Mouse (Mus musculus) olfactory bulb, adult 2 months (tissue): ENCODE measurements at regions not wholly inside any gene's neighbourhood (a gene's known extent, or its start where the extent isn't known, plus 50 kb on each side); places are given as distances from the start of the nearest gene placed in this dataset.

ENCODE experiments used
- H3K27ac ChIP-seq: fragments of 200-500 bp; 2 replicates; pipeline ENCODE4 v1.5.1; 2012; ENCODE audit warnings: low read depth, low read length; ENCODE audit not compliant: insufficient read depth
- H3K4me1 ChIP-seq: fragments of 200-500 bp; 2 replicates; pipeline ENCODE4 v1.6.1; 2012; ENCODE audit warnings: low read length; ENCODE audit not compliant: control insufficient read depth, insufficient read depth
- H3K4me3 ChIP-seq: fragments of 200-500 bp; 2 replicates; pipeline ENCODE4 v1.5.1; 2012; ENCODE audit warnings: mild to moderate bottlenecking, low read depth, low read length, moderate library complexity; ENCODE audit not compliant: insufficient read depth
- CTCF ChIP-seq: fragments of 200-500 bp; IDR thresholded peaks from 2 replicates; pipeline ENCODE4 v1.5.1; 2012; ENCODE audit warnings: low read depth, mild to moderate bottlenecking, low read length, moderate library complexity; ENCODE audit not compliant: insufficient read depth
- POLR2A ChIP-seq: fragments of 200-500 bp; IDR thresholded peaks from 2 replicates; pipeline ENCODE4 v1.6.1; 2012; ENCODE audit warnings: mild to moderate bottlenecking, low read depth, low read length, moderate library complexity; ENCODE audit not compliant: insufficient read depth
- WGBS: fragments of 180-500 bp; shearing (Covaris S2); methylation state at CpG from one replicate; pipeline ENCODE4 v1.1.7; 2018; 5-methylcytosine and 5-hydroxymethylcytosine counted together

GRCm38 (mm10) chr12:112378482-112379243 lies 110.6 kb upstream of the A530016L24Rik start:
- TF ChIP-seq CTCF (no peak), POLR2A (no peak)
- H3K27ac ChIP-seq = no peak overlapping the region
- 0 out of 2 replicates have a peak, but pooled peaks cover 3% of the 10 kb centered on the region for H3K4me1 ChIP-seq
- WGBS = 86% methylated on average over 13 of the region's 13 CpGs
- no peak overlapping the region for H3K4me3 ChIP-seq

GRCm38 (mm10) chr12:112387836-112388235 lies 101.4 kb upstream of the A530016L24Rik start:
- no peaks in the 10 kb centered on the region for H3K4me1 ChIP-seq
- no peak for TF ChIP-seq CTCF
- TF ChIP-seq POLR2A = no peak
- no peak overlapping the region for H3K4me3 ChIP-seq
- H3K27ac ChIP-seq = no peak overlapping the region
- 82% methylated on average over 9 of the region's 9 CpGs for WGBS

- Histone ChIP-seq H3K4me1 (no peaks in the 10 kb centered on the region), H3K27ac (no peak overlapping the region), H3K4me3 (no peak overlapping the region)
- TF ChIP-seq POLR2A (no peak), CTCF (no peak)
- 71% methylated on average over 13 of the region's 13 CpGs for WGBS
Observed at GRCm38 (mm10) chr12:112395909-112396308, 93.3 kb upstream of the A530016L24Rik start.

- TF ChIP-seq POLR2A (no peak), CTCF (no peak)
- H3K4me1 ChIP-seq = no peaks in the 10 kb centered on the region
- H3K4me3 ChIP-seq = no peak overlapping the region
- H3K27ac ChIP-seq = no peak overlapping the region
- 67% methylated on average over 11 of the region's 11 CpGs for WGBS
Observed at GRCm38 (mm10) chr12:112403688-112404240, 85.5 kb upstream of the A530016L24Rik start.

- H3K4me1 ChIP-seq = no peaks in the 10 kb centered on the region
- no peak overlapping the region for H3K4me3 ChIP-seq
- no peak for TF ChIP-seq CTCF
- TF ChIP-seq POLR2A = no peak
- 79% methylated on average over 12 of the region's 12 CpGs for WGBS
- no peak overlapping the region for H3K27ac ChIP-seq
Observed at GRCm38 (mm10) chr12:112404338-112404737, 84.9 kb upstream of the A530016L24Rik start.

- no peak for TF ChIP-seq POLR2A
- no peak for TF ChIP-seq CTCF
- no peaks in the 10 kb centered on the region for H3K4me1 ChIP-seq
- H3K27ac ChIP-seq = no peak overlapping the region
- H3K4me3 ChIP-seq = no peak overlapping the region
- WGBS = 89% methylated on average over 12 of the region's 12 CpGs
Observed at GRCm38 (mm10) chr12:112405781-112406213, 83.5 kb upstream of the A530016L24Rik start.

GRCm38 (mm10) chr12:112411612-112412350 lies 77.5 kb upstream of the A530016L24Rik start:
- TF ChIP-seq CTCF (no peak), POLR2A (no peak)
- peaks cover 8% of the 10 kb centered on the region for H3K4me1 ChIP-seq
- no peak overlapping the region for H3K27ac ChIP-seq
- H3K4me3 ChIP-seq = no peak overlapping the region
- 37% methylated on average over 13 of the region's 13 CpGs for WGBS

- TF ChIP-seq POLR2A (no peak), CTCF (no peak)
- WGBS = 61% methylated on average over 2 of the region's 2 CpGs
- H3K4me1 ChIP-seq = peaks cover 8% of the 10 kb centered on the region
- H3K4me3 ChIP-seq = no peak overlapping the region
- H3K27ac ChIP-seq = no peak overlapping the region
Observed at GRCm38 (mm10) chr12:112412351-112412697, 76.9 kb upstream of the A530016L24Rik start.

- WGBS = 85% methylated on average over 18 of the region's 18 CpGs
- H3K27ac ChIP-seq = no peak overlapping the region
- H3K4me1 ChIP-seq = peaks cover 8% of the 10 kb centered on the region
- H3K4me3 ChIP-seq = no peak overlapping the region
- TF ChIP-seq POLR2A = no peak
- no peak for TF ChIP-seq CTCF
Observed at GRCm38 (mm10) chr12:112415926-112416473, 73.2 kb upstream of the A530016L24Rik start.
